Mouse (Mus musculus) right cerebral cortex, postnatal 25 days (tissue): ENCODE results near the gene Bcas3.
A peak's percentile ranks its signal among the peaks of the same experiment; 100 is the strongest.

Source experiments
- DNase-seq: peaks from one replicate; pipeline ENCODE4 v3.0.0; 2022

Gene Bcas3

DNA sequence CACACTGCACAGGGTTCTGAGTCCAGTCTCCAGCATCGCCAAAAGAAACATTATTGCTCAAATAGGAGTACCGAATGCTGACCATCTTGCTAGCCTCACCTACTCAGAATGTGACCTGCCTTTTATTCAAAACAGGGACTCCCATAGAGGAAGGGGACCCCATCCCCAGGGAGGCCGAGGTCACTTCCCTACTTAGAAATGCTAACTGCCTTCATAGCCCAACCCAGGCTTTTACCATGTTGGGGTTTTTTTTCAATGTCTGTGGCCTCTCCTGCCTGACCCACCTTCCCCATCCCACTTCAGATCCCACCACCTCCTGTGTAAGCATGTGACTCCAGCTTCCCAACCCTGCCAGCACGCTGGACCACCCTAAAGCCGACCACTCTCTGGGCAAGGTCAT is 458.7 kb downstream of the Bcas3 start:
- DNase-seq: no peak

DNA sequence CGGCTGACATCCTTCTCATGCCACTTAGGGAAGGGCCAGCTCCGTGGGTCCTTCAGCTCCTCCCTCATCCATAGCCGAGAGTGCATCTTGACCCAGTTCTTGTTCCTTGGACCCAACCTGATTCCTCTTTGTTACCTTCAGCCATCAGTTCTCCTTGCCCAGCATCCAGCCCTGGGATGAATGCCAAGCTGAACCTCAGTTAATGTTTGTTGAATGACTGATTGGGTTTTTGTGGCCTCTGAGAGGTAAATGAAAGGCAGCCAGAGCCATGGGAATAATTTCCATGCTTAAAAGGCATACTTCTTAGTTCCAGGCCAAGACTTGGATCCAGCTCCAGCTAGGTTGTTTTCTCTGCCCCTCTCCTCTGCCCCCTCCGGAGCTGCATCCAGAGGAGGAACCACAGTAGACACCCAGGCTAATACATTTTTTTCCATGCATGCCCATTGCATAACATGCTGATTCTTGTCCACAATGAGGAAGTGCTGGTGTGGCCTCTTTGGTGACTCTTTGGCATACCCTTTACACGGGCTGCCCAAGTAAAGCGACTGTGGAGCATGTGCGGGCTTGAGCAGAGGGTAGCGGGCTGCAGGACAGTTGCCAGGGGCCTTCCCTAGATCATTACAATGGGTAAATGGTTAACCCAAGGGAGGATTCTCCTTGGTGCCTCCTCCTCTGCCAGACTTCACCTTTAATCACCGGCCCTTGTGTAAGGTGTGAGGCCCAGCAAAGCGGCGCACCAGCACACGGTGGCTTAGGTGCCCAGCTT is 459.4 kb downstream of the Bcas3 start:
- DNase-seq: no peak

DNA sequence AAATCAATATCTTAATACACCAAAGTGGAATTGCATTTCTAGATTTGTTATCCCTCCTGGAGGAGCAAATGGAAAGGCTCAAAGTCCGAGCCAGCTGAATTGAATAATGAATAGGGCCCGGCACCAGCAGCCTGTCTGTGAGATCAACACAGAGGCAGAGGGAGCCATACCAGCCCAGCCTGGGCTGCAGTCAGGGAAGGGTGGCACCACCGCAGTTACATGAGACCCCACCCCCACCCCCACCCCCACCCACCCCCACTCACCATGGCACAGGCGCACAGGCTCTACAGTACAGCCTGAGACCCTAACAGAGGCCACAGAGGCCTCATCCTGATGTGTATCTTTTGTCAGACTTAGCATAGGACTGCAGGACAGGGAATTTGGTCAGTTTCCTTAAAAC is 461.7 kb downstream of the Bcas3 start:
- DNase-seq: no peak

DNA sequence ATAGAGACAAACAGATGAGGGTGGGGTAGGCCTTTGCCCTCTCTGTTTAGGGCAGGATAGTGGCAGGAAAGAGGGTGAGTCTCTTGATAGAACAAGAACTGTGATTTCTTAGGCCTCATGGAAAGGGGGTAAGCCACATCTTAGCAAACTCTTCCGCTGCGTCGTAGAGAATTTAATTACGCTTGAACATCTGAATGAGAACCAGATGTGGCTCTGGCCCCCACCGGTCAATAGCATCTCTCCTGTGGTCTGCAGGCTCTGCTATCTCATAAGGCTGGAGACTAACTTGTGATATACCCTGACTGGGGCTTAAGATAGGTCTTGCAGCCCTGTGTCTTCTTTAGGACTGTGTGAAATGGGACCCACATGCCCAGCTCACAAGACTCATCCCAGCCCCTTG is 463.5 kb downstream of the Bcas3 start:
- no peak for DNase-seq

DNA sequence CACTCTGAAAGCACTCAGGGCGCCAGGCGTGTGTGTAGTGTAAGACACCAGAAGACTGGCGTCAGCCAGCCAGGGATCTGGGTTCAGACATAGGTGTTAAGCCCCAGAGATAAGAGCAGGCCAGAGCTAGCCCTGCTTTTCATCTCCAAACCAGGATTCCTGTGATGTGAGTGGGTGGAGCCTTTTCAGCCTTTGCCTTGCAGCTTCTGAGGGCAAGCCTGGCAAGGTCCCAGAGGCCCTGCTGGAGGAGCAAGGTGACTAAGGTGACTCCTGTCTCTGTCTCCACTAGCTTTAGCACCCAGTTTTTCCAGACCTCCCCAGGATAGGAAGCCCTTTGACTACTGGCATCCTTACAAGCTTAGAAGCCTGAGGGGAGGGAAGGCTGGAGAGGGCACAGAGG is 465.4 kb downstream of the Bcas3 start:
- DNase-seq: no peak

DNA sequence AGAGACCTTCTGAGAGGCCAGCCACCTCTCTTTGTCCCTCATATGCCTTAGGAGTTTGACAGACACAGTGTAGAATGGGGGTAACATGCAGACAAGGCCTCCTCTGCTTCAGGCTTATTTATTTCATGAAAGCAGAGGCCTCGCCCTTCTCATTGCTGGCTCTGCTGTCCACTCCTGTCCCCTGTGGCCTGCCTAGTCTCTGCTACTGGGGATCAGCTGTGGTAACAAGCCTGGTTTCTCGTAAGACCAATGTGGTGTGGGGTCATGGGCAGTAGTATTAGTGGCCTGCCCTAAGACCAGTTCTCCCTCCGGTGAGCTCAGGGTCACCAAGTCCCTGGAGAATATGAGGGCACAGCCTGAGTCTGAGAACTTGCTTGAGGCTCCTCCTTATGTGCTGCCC is 468.0 kb downstream of the Bcas3 start:
- DNase-seq: no peak

DNA sequence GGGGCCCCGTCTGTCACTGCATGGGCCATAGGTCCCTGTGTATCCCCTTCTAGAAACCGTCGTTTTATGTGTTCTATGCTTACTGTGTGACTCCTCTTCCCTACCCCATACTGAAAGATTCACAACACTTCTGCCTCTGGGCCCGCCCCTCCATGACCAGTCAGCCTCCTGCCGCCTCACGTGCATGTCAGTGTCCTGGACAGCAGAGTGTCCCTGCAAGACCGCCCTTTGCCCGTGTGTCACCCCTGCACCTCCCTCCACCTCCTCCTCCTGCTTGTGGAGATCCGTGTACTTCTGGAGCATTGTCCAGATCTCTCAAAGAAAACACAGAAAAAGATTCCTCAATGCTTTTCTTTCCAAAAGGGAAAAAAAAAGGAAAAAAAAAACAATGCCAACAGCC is 468.7 kb downstream of the Bcas3 start:
- DNase-seq: no peak

DNA sequence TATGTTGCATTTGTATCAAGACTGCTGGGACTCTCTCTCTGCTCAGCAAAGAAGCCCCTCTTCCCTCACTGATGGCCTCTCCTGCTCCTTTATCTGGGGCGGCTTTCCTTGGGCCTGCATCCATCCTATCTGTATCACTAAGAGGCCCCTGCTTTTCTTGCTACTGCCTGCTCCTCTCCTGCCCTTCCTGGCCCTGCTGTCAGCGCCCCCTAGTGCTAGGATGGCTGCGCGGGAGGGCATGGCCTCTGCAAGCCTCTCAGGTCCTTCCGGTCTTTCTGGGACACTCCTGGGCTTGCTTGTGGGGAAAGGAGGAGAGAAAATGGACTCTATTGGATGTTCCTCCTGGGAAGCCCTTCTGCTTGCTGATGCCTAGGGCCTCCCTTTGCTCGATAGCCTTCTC is 470.2 kb downstream of the Bcas3 start:
- DNase-seq: peak; percentile 47

DNA sequence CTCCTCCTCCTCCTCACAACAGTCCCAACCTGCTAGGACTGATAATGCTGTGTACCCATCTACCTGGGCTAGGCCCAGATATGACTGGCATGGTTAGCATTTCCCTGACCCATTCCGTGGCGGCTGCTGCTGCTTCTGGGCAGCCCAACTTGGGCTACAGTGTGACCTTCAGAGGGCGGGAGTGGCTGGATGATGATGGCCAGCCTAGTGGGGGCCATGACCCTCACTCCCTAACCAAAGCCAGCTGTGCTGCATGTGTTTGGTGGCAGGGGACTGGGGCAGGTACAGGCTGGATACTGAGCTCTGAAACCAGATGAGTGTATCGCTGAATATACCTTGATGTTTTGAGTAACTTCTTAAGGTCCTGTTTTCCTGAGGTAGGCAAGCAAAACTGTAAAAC is 470.8 kb downstream of the Bcas3 start:
- DNase-seq: no peak

DNA sequence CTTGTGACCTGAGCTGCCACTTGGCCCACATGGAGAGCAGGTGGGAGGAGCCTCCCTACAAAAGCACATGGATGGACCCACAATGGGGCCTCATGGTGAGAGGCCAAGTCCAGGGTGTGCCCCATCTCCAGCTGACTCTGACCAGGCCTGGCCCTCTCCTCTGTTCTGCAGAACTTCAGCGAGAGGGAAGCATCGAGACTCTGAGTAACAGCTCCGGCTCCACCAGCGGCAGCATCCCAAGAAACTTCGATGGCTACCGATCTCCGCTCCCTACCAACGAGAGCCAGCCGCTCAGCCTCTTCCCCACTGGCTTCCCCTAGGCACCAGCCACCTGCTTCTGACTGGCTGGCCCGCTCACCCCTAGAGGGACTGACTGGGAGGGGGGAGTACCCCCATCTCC is 472.1 kb downstream of the Bcas3 start:
- DNase-seq: no peak

DNA sequence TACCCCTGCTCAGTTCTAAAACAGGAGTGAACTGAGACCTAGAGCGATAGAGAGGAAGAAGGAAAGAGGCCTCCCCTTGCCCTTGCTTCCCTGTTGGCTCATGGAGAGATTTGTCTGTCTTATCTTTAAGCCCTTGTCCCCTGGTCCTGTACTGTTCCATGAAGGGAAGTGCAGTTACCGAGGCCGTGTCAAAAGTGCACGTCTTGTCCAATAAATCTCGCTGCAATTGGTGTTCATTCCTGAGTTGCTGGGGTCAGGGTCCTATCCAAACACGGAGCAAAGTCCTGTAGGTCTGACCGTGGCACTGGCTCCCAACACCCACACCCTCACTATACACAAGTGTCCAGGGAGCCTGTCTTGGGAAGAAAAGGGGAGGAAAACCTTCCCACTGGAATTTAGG is 472.9 kb downstream of the Bcas3 start:
- DNase-seq: no peak

DNA sequence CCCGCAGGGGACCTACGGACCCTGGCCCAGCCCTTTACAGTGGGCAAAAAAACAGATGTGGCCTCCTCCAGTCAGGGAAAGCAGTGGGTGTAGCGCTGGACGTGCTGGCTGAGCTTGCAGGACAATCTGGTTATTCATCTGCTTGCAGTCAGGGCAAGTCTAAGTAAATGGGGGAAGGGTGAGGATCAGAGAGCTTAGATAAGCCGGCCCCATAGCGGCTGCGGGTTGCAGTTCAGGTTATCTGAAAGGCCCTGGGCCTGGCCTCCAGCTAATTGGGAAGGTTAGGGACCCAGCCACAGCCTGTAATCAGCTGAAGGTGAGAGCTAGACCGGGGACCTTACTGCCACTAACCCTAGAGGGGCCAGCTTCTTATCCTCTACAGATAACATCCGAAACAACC is 474.4 kb downstream of the Bcas3 start:
- no peak for DNase-seq

DNA sequence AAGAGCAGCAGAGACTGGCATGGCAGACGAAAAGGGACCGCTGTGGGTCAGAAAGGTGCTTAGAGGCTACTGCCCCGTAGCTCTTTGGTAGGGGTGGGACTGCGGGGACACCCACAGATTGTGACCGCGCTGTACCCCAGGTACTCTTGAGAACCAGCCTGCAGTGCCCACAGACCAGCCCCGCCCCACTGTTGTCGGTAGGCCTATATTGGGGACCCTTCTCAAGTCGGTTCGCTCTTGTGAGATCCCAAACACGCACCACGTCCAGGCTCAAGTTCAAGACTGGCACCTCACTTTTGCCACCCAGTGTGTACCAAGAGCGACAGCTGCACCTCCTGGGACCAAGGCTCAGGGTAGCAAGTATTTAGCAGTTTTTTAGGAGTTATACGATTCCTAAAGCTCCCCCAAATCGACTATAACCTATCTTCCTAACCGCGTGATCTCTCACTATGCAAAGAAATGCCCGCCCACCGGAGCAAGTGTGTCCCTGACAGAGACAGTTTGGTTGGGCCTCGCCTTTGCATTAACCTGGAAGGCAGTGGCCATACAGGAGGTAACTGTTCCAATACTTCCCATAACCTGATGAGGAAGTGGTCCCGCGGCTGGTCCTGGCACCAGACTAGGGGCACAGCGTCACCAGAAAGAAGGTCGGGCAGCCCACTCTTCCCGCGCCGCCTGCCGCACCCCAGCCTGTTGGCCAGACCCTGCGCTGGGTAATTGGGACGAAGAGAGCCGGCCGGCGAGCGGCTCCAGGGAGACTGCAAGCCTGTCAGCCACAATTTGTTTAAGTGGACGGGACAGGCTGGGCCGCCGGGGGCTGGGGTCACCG is 475.9 kb downstream of the Bcas3 start:
- no peak for DNase-seq

DNA sequence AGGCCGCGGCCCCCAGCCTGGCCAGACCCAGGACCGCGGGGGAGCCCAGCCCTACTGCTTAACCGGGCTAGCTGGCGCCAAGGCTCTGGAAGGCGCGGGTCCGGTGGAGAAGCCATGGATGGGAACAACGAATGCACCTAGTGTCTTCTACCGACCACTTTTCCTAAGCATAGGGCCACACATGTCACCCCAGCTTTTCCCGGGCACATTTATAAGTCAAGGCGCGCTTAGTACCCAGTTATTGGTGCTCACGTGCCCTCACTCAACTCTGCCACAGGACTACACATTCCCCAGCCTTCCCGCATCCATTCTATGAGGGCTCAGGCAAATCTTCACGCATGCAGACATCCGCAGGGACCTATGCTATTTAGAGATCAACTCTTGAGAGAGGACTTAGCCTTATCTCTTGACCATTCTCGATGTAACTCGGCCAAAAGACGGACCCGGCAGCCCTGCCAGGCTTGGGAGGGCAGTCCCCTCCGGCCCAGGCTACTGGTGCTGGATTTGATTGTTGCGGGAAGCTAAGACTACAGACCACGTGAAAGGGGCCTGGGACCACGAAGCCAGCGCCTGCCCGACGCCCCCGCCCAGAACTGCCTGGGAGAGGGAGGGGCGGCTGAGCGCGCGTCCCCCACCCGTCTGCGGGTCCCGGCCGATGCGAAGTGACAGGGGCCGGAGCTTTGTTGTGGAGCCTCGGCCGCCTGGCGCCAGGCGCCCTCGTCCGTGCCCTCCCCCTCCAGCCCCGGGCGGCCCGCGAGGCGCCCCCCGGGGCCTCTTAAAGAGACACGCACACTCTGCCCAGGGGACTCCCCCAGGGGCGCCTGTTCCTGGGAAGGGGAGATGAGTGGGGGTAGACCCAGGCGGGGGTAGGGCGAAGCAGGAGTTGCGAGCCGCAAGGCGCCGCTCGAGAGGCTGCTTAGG is 476.8 kb downstream of the Bcas3 start:
- peak; percentile 10 for DNase-seq

DNA sequence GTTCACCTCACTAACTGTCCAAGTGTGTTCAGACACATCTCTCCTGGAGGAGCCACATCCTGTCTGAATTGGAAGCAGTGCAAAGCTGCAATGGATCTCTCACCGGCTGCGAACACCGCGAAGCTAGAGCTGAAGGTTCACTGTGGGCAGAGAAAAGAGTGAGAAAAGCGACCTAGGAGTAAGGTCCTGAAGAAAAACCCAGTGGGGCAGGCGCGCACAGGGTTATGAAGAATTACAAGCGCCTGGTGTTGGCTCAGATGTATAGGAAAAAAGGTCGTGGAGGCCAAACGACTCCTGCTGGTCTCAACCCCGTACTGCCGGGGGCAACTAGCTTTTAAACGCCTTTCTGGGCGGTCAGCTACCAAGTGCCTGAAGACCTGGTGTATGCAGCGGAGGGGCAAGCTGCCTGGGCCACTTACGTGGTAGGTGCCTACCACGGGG is 478.0 kb downstream of the Bcas3 start:
- DNase-seq: no peak

DNA sequence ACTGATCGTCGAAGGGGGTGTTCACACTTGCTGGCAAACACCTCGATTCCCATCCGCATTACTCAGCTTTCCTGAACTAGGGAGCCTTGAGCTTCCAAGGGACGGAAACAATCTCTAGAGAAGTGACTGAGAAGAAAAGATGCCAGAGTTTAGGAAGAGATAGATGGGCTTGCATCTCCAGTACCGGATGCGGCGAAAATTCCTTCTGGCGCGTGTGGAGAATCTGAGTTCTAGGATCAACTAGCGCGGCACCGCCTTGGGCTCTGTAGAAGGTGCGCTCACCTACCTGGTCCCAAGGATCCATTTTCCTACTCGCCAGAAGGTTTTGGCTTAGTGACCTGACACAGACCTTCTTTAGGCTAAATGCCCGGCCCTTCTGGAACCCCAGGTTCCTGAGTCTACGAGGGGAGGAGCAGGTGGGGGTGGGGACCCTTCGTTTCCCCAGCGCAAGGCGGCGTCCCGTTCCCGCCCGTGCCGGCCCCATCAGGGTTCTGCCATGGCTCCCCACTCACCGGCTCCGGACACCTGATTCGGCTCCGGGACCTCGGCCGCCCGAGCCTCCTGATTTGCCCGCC is 478.8 kb downstream of the Bcas3 start:
- no peak for DNase-seq

DNA sequence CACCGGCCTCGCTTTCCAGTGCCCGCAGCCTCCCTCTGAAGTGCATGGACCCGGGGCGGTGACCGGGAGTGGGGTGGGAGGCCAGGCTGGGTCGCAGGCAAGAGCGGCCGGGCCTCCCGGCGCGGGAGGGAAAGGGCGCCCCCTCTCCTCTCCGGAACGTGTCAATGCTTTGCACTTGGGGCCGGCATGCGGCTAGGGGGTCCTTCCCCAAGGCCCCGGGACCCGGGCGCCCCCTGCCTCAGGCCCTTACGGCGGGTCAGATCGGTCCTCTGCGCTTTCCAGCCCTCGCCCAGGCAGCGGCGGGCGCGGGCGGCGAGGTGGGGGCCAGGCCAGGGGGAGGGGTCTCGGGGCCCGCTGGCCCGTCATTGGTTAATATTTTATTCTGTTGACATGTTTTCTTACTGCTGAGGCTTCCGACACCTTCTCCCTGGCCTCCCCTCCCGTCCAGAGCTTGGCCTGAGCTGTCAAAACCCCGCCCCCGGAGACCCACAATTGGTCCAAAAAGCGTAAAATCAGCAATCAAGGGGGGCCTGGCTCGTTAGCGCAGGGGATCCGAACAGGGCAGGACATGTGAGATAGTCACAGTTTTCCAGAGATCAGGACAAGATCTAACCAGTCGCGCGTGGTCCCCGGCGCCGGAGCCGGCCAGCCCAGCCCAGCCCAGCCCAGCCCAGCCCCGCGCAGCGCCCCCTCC is 479.4 kb downstream of the Bcas3 start, which contains the start of gene Tbx2:
Tbx2 (plus strand) TSS at position 321 of the 694 bp plus-strand sequence.
- DNase-seq: peak; percentile 10

DNA sequence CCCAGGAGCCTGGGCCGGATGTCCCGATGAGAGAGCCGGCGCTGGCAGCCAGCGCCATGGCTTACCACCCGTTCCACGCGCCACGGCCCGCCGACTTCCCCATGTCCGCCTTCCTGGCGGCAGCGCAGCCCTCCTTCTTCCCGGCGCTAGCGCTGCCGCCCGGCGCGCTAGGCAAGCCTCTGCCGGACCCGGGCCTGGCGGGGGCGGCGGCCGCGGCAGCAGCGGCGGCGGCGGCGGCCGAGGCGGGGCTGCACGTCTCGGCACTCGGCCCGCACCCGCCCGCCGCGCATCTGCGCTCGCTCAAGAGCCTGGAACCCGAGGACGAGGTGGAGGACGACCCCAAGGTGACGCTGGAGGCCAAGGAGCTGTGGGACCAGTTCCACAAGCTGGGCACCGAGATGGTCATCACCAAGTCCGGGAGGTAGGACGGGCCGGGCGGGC is 480.1 kb downstream of the Bcas3 start:
- no peak for DNase-seq

DNA sequence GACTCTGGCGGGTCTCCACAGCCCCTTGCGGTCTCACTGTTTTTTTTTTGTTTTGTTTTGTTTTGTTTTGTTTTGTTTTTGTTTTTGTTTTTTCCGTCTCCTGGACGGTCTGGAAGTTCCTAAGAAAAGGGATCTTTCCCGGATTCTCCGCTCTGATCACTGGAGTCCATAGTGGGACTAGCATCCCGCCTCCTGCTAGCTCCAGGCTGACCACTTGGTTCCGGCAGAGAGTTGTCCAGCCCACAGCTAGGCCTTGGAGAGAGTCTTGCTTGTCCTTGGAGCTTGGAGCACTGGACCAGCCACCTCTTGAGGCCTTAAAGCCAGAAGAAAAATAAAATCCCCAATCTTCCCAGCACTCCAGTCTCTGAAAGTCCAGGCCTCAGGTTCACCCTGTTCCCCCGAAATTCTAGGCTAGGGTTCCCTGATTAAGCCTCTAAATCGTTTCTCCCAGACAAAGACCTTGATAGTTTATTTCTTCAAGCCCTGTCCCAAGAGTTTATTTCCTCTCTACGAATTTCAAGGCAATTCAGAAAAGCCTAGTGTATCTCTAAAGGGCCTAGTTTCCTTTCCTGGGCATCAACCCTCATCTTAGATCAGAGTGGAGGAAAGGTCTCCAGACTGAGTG is 480.9 kb downstream of the Bcas3 start:
- peak; percentile 17 for DNase-seq

DNA sequence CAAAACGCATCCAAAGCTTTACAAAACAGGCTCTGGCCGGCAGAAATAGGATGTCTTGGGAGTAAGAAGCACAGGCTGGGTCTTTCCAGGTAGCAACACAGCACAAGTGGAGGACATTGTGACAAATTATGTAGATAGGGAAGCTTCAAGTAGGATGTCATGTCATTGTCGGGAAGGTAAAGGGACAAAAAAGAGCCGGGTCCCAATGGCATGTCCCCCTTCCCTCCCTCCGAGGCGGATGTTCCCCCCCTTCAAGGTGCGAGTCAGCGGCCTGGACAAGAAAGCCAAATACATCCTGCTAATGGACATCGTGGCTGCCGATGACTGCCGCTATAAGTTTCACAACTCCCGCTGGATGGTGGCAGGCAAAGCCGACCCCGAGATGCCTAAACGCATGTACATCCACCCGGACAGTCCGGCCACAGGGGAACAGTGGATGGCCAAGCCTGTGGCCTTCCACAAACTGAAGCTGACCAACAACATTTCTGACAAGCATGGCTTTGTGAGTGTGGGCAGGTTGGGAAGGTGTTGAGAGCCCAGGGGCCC is 481.5 kb downstream of the Bcas3 start:
- DNase-seq: no peak
